Mouse (Mus musculus): ENCODE measurements around the gene Epb41.

Gene Epb41

DNA sequence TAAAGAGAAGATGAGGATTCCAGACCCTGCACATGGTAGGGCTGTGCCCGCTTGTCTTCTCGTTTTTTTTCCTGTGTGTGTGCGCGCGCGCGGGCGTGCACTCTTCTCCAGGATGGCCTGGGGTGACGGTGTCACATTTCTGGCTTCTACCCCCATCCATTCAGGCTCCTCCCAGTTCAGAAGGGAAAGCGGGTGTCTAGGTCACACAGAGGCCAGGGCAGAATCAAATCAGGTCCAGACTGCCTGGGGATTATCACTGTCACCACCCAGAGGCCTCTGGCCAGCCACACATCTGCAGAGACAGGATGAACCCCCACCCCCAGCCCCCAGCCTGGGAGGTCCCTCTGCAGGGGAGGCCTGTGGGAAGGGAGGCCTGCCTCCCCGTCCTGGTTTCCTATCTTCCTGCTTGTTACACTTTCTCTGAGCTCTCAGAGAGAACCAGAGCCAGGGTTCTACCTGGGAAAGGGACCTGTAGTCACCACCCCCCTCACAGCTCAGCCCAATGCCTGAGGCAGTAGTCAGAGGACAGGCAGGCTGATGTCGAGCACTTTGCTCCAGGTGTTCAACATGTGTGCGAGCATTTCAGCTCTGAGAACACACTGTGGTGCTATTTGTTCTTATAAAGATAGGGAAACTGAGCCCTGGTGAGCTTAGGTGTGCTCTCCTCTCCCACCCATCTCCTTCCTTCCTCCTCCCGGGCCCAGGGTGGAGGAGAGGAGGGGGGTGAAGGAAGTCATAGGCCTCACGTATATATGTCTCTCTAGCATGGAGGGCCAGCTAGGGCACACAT lies 156.2 kb downstream of the Epb41 start:
- no peak for DNase-seq

DNA sequence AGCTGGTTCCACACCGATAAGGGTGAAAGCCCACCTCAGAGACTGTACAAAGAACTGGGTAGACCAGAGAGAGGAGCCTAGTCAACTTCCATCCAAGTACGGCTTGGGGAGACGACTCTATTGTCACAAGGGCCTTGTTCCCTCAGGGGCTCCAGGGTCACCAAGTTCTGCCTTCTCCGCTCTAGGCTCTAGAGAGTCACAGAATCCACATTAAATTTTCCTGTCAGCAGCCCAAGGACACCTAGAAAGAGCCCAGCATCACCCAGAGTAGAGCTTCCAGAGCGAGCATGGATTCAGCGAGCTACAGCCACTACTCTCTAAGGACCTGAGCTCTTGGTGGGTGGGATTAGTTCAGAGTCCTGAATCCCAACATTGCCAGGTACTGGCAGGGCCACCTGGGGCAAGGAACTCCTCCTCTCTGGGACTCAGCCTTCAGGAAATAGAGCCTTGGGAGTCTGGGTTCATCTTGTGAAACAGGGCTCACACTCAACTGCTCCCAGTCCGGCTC lies 157.0 kb downstream of the Epb41 start:
- no peak for DNase-seq

DNA sequence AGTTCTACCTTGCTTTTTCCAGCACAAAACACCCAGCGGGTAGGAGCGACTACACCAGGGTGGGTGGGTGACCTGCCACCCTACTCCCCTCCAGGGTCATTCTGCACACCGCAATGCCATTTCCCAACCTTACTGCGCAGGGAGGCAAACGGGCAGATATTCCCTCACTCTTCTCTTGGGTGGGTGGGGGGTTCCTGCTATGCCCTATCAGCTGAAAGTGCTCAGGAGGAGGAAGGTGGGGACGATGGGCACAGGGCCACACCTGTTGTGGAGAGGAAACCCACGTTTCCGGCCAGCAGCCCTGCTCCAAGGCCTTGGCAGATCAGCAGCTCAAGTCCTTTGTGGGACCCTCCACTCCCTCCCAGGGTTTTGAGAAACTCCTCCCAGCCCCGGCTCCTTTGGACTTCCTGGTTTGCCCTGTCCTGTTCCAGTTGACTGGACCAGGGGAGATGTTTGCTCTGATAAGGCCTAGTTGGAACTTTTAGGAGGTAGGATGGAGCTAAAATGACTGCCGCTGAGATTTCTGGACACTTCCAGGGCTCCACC lies 158.0 kb downstream of the Epb41 start:
- DNase-seq = no peak

DNA sequence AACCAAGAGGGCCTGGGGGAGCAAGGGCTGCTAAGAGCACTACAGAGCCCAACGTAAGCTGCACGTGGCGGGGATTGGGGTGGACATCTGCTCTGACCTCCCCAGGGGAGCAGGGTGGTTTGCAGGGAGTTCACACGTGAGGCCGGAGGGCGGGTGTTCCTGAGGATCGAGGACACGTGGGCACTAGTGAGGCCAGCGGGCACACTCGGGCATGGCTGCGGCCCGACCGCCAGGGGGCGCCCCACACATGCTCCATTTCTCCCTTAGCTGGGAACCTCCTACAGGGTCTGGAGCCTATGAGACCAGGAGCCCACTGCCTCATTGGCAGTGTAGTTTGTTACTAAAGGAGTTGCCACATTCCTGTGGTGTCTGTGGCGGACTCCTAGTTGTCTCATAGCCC lies 158.7 kb downstream of the Epb41 start:
- peak; percentile 80 for DNase-seq

DNA sequence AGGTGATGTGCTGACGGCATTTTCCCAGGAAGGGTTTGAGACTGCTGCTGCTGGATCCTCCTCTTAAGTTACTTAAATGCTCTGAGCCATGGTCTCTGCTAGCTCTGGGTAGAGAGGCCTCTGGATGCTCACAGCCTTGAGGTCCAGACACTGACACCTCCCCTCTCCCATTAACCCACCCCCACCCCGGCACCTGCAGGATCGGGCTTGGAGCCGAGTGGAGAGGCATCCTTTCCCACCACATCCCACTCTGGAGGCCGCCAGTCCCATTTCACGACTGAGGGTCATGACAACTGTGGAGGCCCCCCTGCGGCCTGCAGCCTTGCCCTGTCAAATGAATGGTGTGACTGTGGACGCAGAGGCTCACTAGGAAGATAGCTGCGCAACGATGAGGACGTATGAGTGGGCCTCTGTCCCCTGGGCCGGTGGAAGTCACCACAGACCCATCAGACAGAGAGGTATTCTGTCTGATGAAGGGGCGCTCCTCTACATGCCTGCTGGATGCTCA lies 159.2 kb downstream of the Epb41 start:
- DNase-seq = no peak

DNA sequence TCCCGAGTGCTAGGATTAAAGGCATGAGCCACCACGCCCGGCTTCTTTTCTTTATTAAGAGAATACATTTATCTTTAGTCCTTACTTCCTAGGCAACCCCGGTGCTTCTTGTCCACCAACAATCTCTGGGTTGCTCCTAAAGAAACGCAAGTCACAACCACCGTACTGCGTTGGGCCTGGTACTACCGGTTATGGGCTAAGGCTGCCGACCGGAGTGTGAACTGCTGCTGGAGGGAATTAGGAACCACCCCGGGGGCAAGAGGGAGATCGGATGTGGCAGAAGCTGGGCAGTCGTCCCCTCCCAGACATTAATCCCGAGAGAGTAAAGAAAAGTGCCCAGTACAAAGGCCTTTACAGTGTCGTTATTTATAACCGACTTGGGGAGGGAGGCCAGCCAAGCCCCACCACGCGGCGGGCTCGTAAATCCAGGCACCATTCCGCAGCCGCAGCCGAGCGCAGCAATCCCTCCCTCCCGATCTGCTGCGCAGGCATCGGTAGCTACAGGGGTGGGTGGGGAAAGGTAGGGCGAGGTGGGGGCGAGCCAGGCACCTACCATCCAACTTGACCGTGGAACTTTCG lies 160.1 kb downstream of the Epb41 start:
- no peak for DNase-seq

DNA sequence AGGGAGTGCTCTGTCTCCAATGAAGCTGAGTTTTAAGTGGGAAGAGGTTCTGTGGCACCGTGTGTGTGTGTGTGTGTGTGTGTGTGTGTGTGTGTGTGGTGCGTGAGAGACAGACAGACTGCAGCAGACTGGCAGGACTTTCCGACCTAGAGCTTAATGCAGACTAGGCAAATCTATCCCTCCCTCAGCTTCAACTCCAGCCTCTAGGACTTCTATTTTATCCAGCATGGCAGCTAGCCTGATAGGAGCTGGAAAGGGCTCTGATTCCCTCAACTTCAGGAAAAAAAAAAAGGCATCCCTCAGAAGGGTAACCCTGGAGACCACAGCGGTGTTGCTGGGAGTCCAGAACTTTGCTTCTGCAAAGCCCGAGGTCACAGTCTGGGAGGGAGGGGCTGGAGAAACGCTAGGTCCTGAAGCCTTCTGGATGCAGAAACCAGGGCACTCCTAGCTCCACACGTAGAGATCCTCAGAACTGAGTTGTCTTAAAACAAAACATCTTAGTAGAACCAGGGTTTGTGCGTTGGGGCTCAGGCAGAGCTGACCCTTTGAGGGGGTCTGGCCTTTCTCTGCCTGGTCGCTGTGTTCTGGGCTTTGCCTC lies 161.0 kb downstream of the Epb41 start:
- no peak for DNase-seq

DNA sequence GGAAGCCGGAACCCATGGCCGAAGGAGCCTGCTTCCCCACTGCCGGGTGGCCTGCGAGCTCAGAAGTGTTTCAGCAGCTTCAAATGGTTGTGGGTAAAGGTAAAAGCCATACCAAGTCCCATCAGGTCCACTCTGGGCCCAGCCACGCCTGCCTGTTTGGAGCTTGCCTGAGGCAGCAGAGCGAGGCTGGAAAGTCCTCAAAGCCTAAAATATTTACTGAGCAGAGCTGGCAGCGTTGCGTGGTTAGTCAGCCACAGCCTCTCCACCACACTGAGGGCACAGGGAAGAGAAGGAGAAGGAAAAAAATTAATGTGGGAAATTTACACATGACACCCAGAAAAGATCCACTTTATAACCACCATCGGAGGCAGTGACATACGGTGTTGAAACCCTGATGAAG lies 161.6 kb downstream of the Epb41 start:
- DNase-seq = no peak

DNA sequence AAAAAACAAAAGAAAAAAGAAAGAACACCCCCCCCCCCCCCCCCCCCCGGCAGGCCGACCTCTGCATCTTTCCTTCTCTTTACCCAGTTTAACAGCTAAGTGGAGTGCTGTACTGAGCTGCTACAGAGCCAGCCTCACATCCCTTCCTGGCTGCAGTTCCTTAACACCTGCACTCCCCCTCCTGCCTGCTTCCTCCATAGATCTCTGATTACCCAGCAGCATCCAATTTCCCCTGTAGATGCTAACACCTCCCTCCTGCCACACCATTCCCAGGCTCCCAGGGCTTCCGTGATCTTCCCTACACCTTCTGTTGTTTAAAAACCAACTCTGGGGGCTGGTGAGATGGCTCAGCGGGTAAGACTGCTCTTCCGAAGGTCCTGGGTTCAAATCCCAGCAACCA lies 163.6 kb downstream of the Epb41 start:
- DNase-seq = no peak

DNA sequence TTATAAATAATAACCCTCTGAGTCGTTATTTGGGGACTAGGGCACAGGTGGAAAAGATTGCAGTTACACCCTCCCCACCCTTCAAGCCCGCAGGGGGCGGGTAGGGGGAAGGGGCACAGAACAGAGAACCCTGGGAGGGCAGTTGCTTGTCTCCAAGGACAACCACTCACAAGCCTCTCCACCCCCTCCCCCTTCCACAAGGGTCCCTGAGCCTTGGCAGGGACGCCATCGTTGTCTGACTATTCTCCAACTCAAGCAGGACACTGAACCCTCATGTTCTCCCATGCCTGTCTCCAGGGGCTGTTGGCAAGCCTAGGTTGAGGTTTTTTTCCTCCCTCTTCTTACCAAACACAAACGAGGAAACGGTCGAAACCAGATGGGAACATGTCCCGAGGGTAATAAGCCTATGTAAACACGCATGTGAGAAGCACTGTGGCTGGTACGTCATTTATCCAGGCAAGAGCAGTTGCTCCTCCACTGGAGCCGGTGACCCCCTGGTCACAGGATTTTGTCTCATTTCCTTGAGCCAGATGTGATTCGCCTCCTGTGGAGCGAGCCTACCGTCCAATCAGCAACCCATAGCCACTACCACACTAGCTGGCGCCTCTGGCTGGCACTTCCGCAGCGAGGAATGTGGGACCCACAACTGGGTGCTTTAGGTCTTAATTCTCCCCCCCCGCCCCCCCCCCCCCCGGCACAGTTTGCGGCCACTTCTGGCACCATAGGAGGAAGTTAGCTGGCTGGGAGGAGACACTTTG lies 164.7 kb downstream of the Epb41 start:
- DNase-seq = no peak

DNA sequence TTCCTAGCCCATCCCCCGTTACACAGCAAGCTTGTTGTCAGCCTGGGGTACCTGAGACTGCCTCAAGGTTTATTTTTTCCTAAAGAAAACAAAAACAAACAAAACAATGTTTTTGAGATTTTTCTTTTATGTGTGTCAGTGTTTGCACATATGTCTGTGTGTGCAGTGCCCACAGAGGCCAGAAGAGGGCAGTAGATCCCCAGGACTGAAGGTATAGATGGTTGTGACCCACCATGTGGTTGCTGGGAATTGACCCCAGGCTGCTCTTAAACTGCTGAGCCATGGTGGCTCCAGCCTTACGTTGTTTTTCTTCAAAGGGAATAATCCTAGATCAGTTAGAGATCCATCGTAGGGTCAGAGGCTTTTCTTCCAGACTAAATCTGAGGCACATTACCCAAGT lies 167.2 kb downstream of the Epb41 start:
- DNase-seq = no peak

DNA sequence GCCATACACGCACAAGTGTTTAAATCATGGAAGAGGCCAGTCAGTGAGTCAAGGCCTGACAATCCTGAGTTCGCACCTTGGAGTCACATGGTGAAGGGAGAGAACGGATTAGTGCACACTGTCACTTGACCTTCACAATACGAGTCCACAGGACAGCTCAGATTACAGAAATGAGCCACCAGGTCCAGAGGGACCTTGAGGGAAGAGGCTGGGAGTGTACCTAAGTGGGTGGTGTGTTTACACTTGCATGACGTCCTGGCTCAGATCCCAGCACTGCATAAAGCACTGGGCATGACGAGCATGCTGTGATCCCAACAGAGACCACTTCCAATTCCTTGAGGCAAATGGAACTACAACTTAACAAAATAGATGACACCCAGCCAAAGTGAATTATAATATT lies 168.7 kb downstream of the Epb41 start:
- DNase-seq = no peak

DNA sequence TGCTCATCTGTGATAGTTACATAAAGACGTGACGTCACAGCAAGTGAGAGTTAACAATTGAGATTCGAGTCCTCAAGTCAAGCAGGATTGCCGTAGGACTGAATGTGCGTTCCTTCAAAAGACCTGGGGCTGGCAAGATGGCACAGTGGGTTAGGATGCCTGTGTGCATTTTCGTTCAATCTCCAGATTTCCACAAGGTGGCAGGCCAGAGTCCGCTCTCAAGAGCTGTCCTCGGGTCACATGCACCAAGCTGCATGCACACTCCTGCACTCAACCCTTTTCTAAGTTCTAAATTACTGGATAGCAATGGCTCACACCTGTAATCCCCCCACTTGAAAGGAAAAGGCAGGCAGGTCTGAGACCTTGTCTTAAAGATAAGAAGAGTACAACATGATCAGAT lies 170.6 kb downstream of the Epb41 start:
- peak; percentile 49 for DNase-seq

DNA sequence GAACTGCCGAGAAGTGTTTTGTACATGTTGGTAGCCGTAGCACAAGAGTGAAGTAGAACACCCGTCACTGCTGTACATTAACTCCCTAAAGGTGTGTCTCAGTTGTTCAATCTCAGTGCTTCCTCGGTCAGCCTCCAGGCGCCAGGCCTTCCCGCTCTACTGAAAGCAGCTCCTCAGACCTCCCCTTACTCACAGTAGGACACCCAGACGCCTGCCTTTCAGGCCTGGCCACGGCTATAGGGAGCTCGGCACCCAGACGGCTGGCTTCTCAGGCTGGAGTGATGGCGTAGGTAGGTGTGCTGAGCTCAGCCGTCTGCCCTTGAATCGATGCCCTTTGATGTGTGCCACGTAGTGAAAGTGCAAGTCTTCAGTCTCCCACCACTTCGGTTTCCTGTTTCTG lies 174.0 kb downstream of the Epb41 start:
- no peak for DNase-seq

DNA sequence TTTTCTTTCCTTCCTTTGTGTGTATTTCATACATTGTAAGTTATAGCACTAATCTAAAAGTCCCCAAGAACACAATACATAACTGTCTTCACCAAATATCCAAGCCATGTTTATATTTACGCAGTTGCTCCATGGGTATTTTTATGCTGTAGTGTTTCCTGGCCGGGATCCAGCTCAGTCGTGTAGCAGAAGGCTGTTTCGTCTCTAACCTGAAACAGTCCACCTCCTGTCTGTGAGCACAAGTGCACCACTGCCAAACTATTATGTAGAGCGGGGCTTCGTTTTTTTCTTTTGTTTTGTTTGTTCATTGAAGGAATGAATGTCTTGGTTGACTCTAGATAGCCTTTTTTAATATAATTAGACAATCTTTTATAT lies 176.0 kb downstream of the Epb41 start:
- no peak for DNase-seq

DNA sequence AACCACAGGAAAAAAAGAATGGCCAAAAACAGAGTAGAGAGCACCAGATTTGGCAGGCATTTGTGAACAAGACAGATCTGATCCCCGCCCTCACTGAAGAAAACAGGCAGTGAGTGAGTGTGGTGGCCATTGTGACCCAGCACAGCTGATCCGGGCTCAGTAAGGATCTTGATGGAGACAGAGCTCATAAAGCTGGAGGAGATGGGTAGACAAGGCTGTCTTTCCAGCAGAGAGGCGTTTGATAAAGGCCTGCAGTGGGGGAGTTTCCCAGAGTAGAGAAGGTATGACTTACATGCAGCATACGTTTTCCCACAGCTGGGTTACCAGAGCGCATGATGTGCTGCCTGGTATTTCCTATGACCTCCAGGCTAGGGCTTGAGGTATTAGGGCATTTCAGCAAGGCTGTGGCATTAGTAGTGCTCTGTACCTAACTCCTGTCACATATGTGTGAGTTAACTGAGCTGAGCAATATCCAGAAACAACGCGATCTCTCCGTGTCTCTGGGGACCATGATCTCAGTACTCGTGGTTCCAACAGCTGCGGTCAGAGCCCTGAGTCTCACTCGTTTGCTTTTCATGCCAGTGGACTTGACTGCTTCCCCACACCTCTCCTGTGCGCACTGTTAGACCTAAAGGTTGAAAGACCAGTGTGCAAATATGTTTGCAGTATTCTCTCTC lies 176.5 kb downstream of the Epb41 start:
- no peak for DNase-seq

DNA sequence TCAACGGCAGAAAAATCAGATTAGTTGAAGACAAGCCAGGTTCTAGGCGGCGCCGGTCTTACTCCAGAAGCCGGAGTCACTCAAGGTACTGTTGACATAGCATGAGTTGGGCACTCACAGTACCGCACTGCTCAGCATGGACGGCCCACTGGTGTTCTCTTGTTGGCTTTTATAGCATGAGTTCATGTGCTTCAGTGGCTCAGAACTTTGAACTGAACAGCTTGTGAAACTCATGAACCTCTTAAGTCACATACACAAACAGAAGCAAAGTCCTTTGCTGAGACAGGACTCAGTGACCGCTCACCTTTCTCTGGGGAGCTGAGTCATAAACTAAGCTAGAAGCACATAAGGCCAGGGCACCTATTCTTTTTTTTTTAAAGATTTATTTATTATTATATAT lies 177.3 kb downstream of the Epb41 start:
- DNase-seq = no peak

DNA sequence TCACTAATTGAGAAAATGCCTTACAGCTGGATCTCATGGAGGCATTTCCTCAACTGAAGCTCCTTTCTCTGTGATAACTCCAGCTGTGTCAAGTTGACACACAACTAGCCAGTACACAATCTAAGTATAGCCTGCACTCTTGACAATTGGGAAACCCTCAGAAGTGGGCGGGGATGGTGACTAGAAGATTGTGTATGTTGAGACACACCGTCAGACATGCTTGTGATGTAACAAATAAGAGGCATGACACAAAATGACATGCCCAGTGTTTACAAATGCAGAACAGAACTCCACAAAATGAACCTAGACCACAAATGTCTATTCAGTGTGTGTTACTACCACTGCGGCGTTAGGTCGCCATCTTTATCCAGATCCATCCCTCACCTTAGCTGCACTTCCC lies 178.0 kb downstream of the Epb41 start:
- DNase-seq = no peak

DNA sequence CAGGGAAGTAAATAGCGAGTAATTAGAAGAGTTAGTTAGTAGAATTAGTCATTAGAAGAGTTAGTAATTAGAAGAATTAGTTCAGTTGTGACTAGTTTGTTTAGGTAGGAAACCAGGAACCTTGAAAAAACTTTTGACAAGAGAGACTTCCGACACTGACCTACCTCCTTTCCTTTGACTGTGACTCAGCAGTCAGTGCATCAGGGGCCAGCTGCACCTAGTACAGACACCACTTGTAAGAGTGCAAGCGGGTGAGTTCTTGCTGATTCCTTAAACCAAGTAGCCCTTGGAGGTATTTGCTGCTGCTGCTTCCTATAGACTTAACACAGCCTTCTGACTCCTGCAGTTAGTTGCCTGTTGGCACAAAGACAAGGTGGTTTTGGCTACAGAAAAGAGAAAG lies 184.4 kb downstream of the Epb41 start:
- no peak for DNase-seq

DNA sequence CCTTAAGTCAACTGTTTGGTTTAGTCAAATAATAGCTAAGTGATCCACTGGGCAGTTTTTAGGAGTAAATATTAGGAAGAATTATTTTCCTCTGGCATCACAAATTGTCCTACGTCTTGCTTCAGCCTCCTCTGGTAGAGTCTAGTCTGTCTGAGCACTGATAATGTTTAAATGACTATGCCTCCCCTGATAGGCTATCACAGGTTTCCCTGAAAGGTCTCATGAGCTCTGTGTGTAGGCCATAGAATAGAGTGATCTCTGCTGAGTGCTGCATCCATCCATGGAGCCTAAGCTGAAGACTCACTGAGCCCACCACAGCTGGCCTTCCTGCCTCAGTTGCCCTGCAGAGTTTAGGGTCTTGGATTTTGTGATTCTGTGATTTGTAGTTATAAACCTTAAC lies 186.6 kb downstream of the Epb41 start:
- no peak for DNase-seq

DNA sequence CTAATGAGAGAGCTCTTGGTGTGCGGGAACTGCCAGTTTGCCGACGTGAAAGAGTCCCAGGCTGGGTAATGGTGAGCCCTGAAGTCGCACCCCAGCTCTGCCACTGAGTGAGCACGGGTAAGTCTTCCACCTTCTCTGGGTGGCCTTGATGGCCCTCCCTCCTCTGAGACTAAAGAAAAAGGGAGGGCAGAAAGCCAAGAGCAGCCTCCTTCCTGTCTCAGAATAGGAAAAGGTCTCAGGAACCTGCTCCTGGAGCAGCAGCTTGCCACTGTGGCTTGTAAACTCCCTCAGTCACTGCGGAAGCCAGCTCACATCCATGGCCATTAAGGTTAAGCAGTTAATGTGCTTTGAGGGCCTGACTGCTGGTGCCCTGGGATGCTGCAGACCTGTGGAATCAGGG lies 189.7 kb downstream of the Epb41 start:
- no peak for DNase-seq

DNA sequence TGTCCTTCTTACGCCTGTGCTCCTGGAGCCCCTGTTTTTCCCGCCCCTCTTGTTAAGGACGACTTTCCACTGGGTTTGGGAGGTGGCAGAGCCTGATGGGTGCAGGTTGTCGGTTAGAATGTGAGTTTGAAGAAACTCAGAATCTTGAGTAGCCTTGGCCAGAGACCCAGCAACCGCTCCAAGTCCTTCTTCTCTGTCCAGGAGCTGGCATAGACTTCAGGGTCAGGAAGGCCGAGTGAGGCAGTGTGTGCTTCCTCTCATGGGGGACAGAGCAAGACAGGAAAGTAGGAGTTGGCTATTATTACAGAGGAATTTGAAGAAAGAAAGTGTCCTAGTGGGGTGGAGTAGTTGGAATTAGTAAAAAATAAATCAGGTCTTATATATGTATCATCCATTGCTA lies 191.6 kb downstream of the Epb41 start:
- no peak for DNase-seq

DNA sequence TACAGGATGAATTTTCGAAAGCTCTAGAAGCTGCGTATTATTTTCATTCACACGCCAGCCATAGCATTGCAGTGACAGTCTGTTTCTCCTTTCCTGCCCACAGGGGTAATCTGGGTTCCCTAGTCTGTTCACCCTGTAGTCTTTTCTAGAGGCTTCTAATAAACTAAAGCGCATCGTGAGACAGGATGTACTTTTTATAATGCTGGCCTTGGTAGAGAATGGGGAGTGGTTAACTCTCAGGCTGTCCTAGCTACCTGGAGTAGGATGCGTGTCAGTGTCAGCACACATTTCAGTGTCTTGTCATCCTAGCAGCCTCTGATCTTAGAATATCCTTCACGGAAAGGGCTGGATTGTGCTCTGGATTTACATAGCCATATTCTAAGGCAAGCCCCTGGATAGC lies 193.8 kb downstream of the Epb41 start:
- DNase-seq = no peak

All from thymus, postnatal 14 days (tissue).